Mouse (Mus musculus): ENCODE measurements at regions not wholly inside any gene's neighbourhood (a gene's known extent, or its start where the extent isn't known, plus 50 kb on each side); places are given as distances from the start of the nearest gene placed in this dataset.

DNA sequence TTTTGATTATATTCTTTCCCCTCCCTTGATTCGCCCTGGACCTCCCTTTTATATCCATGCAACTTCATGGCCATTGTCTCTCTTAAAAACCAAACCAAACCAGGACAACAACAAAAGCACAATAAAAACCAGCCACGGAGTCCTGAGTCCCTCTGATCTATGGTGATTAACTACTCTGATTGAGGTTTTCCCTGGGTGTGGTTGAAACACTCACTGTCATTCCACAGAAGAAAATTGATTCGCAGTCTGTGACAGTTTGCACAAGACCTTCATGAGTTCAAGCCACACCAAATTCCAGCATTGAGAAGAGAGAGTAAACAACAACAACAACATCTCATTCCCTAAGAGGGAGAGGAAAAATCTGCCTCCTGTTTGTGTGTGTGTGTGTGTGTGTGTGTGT, 56.1 kb upstream of the Acsl3 start:
- H3K27ac ChIP-seq (ENCODE audit: low read depth, low read length), result no peak overlapping the region
- TF ChIP-seq CTCF (IDR thresholded peaks at IDR 0.05; ENCODE audit: low read depth), result no peak
- no peak overlapping the region for H3K9ac ChIP-seq
- H3K9me3 ChIP-seq (ENCODE audit: low read length), result no peaks in the 10 kb centered on the region
- H3K4me3 ChIP-seq (ENCODE audit: low read depth, low read length), result no peak overlapping the region
- no peaks in the 10 kb centered on the region for H3K4me1 ChIP-seq (ENCODE audit: insufficient read depth)
- DNase-seq (no peak), ATAC-seq (no peak)
- WGBS, result 34% methylated on average over 3 of the region's 3 CpGs
- H3K36me3 ChIP-seq (ENCODE audit: insufficient read depth), result no peaks in the 10 kb centered on the region
- no peak overlapping the region for H3K4me2 ChIP-seq (ENCODE audit: low read depth)
- no peaks in the 10 kb centered on the region for H3K27me3 ChIP-seq (ENCODE audit: insufficient read depth, low read length)

GRCm38 (mm10) chr1:78602039-78602438, 55.6 kb upstream of the Acsl3 start:
- H3K4me2 ChIP-seq (ENCODE audit: low read depth), result no peak overlapping the region
- TF ChIP-seq CTCF (IDR thresholded peaks at IDR 0.05; ENCODE audit: low read depth), result no peak

GRCm38 (mm10) chr1:78602885-78603284, 54.7 kb upstream of the Acsl3 start:
- no peak for ATAC-seq
- Histone ChIP-seq H3K36me3 (ENCODE audit: insufficient read depth) (no peaks in the 10 kb centered on the region), H3K9ac (no peak overlapping the region), H3K27me3 (ENCODE audit: insufficient read depth, low read length) (no peaks in the 10 kb centered on the region), H3K27ac (ENCODE audit: low read depth, low read length) (no peak overlapping the region), H3K4me2 (ENCODE audit: low read depth) (no peak overlapping the region), H3K4me3 (ENCODE audit: low read depth, low read length) (no peak overlapping the region), H3K9me3 (ENCODE audit: low read length) (no peaks in the 10 kb centered on the region), H3K4me1 (ENCODE audit: insufficient read depth) (no peaks in the 10 kb centered on the region)
- over 99% methylated on average over 3 of the region's 3 CpGs for WGBS
- no peak for DNase-seq
- TF ChIP-seq CTCF (IDR thresholded peaks at IDR 0.05; ENCODE audit: low read depth), result no peak

More at GRCm38 (mm10) chr1:78602039-78602438, 55.6 kb upstream of the Acsl3 start:
- 6% methylated on average over 3 of the region's 3 CpGs for WGBS
- Histone ChIP-seq H3K27me3 (ENCODE audit: insufficient read depth, low read length) (no peaks in the 10 kb centered on the region), H3K27ac (ENCODE audit: low read depth, low read length) (no peak overlapping the region), H3K4me3 (ENCODE audit: low read depth, low read length) (no peak overlapping the region), H3K4me1 (ENCODE audit: insufficient read depth) (no peaks in the 10 kb centered on the region), H3K9me3 (ENCODE audit: low read length) (no peaks in the 10 kb centered on the region), H3K36me3 (ENCODE audit: insufficient read depth) (no peaks in the 10 kb centered on the region), H3K9ac (no peak overlapping the region)
- ATAC-seq (no peak), DNase-seq (no peak)

- H3K27ac ChIP-seq (ENCODE audit: low read depth, low read length), result no peak overlapping the region
- H3K4me3 ChIP-seq (ENCODE audit: low read depth, low read length), result no peak overlapping the region
- TF ChIP-seq CTCF (IDR thresholded peaks at IDR 0.05; ENCODE audit: low read depth), result no peak
- WGBS, result 79% methylated on average over 9 of the region's 9 CpGs
- H3K4me1 ChIP-seq (ENCODE audit: insufficient read depth), result no peaks in the 10 kb centered on the region
- H3K4me2 ChIP-seq (ENCODE audit: low read depth), result no peak overlapping the region
- DNase-seq (no peak), ATAC-seq (no peak)
- no peak overlapping the region for H3K9ac ChIP-seq
- H3K27me3 ChIP-seq (ENCODE audit: insufficient read depth, low read length), result no peaks in the 10 kb centered on the region
- no peaks in the 10 kb centered on the region for H3K36me3 ChIP-seq (ENCODE audit: insufficient read depth)
- H3K9me3 ChIP-seq (ENCODE audit: low read length), result no peaks in the 10 kb centered on the region
Observed at GRCm38 (mm10) chr1:78604820-78605550, 52.6 kb upstream of the Acsl3 start.
